Comparison of ENCODE assay signal across 12 mouse cellular contexts in the genomic region with DNA sequence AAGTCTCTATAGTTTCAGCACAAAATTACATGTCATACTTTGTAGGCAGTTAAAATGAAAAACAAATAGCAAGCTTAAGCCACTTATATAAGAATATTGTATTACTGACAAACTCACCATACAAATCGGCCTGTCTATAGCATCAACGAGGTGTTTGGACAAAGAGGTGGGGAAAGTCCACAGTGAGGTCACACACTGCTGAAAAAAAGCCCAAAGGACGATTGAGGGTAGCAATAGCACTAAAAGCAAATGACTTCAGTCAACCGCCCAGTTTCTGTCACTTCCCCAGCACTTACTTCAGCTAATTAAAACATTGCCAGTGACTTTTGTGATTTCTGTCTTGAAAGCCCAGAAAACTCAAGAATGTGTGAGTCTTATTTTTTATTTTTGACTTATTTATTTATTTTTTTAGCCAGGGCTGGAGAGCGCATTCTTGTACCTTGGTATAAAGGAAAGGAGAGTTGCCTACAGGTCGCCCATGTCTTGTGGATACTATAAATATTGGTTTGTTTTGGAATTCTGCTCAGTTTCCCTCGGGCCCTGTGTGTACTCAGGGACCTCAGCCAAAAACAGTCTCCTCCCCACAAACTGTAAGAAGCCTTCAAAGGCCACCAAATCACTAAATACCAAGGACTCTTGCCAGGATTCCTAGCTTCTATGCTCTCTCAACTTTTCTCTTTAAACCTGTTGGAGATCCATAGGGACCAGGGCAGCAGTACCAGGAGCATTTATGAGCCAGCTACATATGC.
A peak's percentile ranks its signal among the peaks of the same experiment; 100 is the strongest.
DNase-seq lines count a peak whose midpoint lies in the region; ATAC-seq and TF ChIP-seq lines count a peak whose summit lies in the region.
"Had no signal": no experiment of that assay in that cellular context is flagged by ENCODE, and none has a peak within 500 bp of the region (broad histone marks: within the 10 kb centered on the region; RNA-seq: fewer than 3 reads in every experiment).

No protein-coding gene starts in this region.

- H3K4me1 ChIP-seq in heart, embryonic 11.5 days (ENCODE audit: control insufficient read depth, insufficient read depth, low read length) = no peaks in the 10 kb centered on the region
- H3K4me1 ChIP-seq in forebrain, embryonic 15.5 days = no peaks in the 10 kb centered on the region
- H3K4me1 ChIP-seq: midbrain, embryonic 13.5 days; neural tube, embryonic 12.5 days had no signal

- no peak for ATAC-seq in heart, embryonic 11.5 days (replicated peaks; ENCODE audit: insufficient number of reproducible peaks, low FRiP score, low TSS enrichment)
- ATAC-seq in forebrain, embryonic 15.5 days (replicated peaks) = no peak
- ATAC-seq: midbrain, embryonic 13.5 days had no signal

- peak; percentile 42 for DNase-seq in heart, adult 8-10 months (ENCODE audit: low spot score)
- DNase-seq in brain, embryonic 14.5 days (ENCODE audit: low read depth) = peak; percentile 18
- DNase-seq in kidney, adult 9 months = peak; percentile 67
- DNase-seq in lung, postnatal 14 days = peak; percentile 27
- DNase-seq in right cerebral cortex, postnatal 4 days = no peak
- no peak for DNase-seq in thymus, postnatal 25 days
- DNase-seq: cerebellum, adult 9-10 months had no signal

- TF ChIP-seq CTCF in brain, embryonic 14.5 days (IDR thresholded peaks at IDR 0.05; ENCODE audit: borderline replicate concordance, extremely low read depth, insufficient read depth, insufficient read length) = no peak

- H3K27me3 ChIP-seq in heart, embryonic 11.5 days (ENCODE audit: control insufficient read depth, insufficient read depth, low read length) = no peaks in the 10 kb centered on the region
- H3K27me3 ChIP-seq in forebrain, embryonic 15.5 days = no peaks in the 10 kb centered on the region
- H3K27me3 ChIP-seq: midbrain, embryonic 13.5 days; neural tube, embryonic 12.5 days had no signal

- no peak overlapping the region for H3K9ac ChIP-seq in heart, embryonic 11.5 days (ENCODE audit: low read depth, low read length)
- no peak overlapping the region for H3K9ac ChIP-seq in forebrain, embryonic 15.5 days (replicated peaks)
- H3K9ac ChIP-seq: liver, embryonic 14.5 days; midbrain, embryonic 13.5 days; neural tube, embryonic 12.5 days had no signal

- H3K36me3 ChIP-seq in heart, embryonic 11.5 days (ENCODE audit: control insufficient read depth, insufficient read depth, low read length) = no peaks in the 10 kb centered on the region
- H3K36me3 ChIP-seq in forebrain, embryonic 15.5 days = no peaks in the 10 kb centered on the region
- H3K36me3 ChIP-seq: midbrain, embryonic 13.5 days; neural tube, embryonic 12.5 days had no signal

- no peak overlapping the region for H3K4me3 ChIP-seq in heart, embryonic 11.5 days (ENCODE audit: low read depth, low read length)
- H3K4me3 ChIP-seq in forebrain, embryonic 15.5 days = no peak overlapping the region
- H3K4me3 ChIP-seq: midbrain, embryonic 13.5 days; neural tube, embryonic 12.5 days had no signal

- H3K9me3 ChIP-seq in heart, embryonic 11.5 days (replicated peaks; ENCODE audit: control insufficient read depth, low read length) = no peaks in the 10 kb centered on the region
- H3K9me3 ChIP-seq in forebrain, embryonic 15.5 days = no peaks in the 10 kb centered on the region
- H3K9me3 ChIP-seq: midbrain, embryonic 13.5 days; neural tube, embryonic 12.5 days had no signal

- TF ChIP-seq POLR2A in brain, embryonic 14.5 days (IDR thresholded peaks at IDR 0.05; ENCODE audit: borderline replicate concordance, extremely low read depth, insufficient read depth, insufficient read length, poor library complexity, severe bottlenecking) = no peak

- H3K4me2 ChIP-seq in heart, embryonic 11.5 days = no peak overlapping the region
- H3K4me2 ChIP-seq in forebrain, embryonic 15.5 days (replicated peaks) = no peak overlapping the region
- H3K4me2 ChIP-seq: midbrain, embryonic 13.5 days; neural tube, embryonic 12.5 days had no signal

- H3K27ac ChIP-seq in heart, embryonic 11.5 days (ENCODE audit: low read depth, low read length) = no peak overlapping the region
- H3K27ac ChIP-seq in forebrain, embryonic 15.5 days (replicated peaks) = no peak overlapping the region
- H3K27ac ChIP-seq: liver, embryonic 14.5 days; midbrain, embryonic 13.5 days; neural tube, embryonic 12.5 days had no signal

- WGBS in heart, embryonic 11.5 days (ENCODE audit: insufficient replicate concordance) = 60% methylated on average over 7 of the region's 7 CpGs
- WGBS in forebrain, embryonic 15.5 days = 58% methylated on average over 7 of the region's 7 CpGs

Comparison
In these comparisons a context has a peak if more than half of its experiments do, and no peak if none do; other contexts are left out.
1. DNase-seq: peak in heart, adult 8-10 months (single experiment), brain, embryonic 14.5 days (single experiment), kidney, adult 9 months (single experiment) and lung, postnatal 14 days (single experiment); none in right cerebral cortex, postnatal 4 days (single experiment) and thymus, postnatal 25 days (single experiment).